Mouse (Mus musculus): ENCODE data around the gene Mark1. TPM values are rescaled to one million over a fixed set of nuclear protein-coding genes. Genes with fewer than 3 reads are reported as not detected.

Gene Mark1
- total RNA-seq, 2 experiments from 2014 or later = not detected

DNA sequence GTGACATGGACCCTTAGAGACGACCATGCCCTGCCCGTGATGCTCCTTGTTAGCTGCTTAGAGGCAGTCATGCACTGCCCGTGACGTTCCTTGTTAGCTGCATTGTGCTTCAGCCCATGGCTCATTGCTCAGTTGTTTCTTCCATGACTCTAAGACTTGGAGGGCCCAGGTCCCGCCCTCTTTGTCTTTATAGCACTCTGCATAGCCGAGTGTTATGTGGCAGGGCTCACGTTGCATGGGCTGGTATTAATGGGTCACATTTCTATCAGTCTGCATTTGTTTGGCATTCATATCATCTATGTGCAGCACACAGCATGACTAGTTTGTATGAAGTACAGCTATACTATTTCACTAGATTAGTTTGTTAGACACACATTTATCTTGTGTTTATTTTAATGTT, 95.7 kb downstream of the Mark1 start:
- ATAC-seq (replicated peaks; ENCODE audit: low FRiP score, poor library complexity, severe bottlenecking) = no peak

DNA sequence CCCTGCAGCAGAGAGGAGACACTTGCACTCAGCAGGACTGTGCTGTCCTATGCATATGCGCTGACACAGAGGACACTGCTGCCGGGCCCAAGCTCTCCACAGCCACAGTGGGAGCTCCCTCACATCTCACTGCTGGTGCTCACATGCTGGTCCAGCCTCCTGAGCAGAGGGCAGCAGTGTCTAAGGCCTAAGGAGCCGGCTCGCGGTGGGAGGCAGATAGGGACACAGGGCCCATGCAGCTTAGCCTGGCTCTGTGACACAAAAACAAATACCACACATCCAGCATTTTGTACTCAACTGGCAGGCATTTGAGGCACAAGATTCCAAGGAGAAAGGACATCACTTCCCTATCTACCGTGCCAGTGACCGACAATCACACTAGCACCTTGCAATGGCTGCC, 96.5 kb downstream of the Mark1 start:
- ATAC-seq (replicated peaks; ENCODE audit: low FRiP score, poor library complexity, severe bottlenecking) = no peak

DNA sequence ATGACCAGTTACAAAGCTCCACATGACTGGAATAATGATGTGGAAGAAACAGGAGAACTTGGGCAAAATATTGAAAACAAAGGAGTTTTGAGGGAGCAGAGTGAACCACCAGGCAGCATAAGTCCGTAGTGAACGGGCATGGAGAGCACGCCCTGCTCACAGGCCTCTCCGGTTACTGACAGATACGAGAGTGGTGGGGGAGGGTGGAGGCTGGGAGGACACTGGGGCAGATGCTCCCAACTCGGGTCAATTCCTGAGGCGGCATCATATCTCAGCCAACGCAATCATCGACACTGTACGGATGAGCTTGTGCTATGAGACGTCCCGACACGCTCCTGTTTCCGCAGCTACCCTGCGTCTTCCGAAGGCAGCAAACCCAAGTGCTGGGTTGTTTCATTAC, 102.0 kb downstream of the Mark1 start:
- no peak for ATAC-seq (replicated peaks; ENCODE audit: low FRiP score, poor library complexity, severe bottlenecking)

DNA sequence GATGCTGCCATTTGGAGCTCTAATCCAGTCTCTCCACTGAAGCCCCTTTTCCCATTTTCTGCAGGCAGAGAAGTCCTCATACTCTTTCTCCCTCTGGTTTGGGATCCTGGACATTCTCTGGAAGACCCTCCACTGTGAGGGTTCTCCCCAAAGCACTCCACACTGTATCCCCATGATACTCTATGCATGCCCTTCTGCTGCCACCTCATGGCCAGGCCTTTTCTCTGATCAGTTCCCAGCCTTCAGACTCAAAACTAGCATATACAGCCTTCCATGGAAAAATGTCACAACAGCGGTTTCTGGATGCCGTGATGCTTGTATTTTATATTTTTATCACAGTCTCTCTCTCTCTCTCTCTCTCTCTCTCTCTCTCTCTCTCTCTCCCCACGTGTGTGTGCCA, 107.4 kb downstream of the Mark1 start:
- ATAC-seq (replicated peaks; ENCODE audit: low FRiP score, poor library complexity, severe bottlenecking) = no peak

DNA sequence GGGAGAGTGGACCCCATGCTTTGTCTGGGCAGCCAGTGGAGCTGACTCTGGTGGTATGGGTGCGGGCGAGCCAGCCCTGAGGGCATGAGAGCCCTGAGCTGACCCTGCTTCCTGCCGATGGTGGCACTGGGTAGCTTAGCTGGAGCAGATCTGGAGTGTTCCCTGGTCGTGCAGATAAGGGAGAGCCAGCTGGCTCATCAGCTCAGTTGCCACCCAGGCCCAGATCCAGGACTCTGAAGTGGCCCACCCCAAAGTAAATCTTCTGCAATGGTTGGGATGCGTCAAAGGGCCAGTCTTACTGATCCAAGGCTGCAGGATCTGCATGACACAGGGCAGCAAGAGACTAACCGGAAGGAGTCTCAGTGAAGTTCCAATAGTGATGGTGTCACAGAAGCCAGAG, 109.9 kb downstream of the Mark1 start:
- ATAC-seq (replicated peaks; ENCODE audit: low FRiP score, poor library complexity, severe bottlenecking) = no peak

DNA sequence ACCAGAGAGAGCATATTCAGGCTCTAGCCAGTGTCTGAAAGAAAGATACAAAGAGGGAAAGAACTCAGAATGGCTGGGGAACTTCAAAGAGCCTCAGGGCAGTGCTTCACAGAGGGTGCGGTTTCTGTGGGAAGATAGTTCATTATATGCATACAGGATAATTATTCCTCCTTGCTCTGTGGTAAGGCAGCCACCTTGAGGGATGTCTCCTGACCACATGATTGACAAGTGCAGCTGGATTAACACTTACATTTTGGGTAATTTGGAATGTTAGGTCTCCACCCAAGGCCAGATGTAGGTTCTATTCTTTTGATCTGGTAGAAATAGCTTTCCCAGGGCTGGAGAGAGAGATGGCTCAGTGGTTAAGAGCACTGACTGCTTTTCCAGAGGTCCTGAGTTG, 113.2 kb downstream of the Mark1 start:
- ATAC-seq (replicated peaks; ENCODE audit: low FRiP score, poor library complexity, severe bottlenecking) = no peak

DNA sequence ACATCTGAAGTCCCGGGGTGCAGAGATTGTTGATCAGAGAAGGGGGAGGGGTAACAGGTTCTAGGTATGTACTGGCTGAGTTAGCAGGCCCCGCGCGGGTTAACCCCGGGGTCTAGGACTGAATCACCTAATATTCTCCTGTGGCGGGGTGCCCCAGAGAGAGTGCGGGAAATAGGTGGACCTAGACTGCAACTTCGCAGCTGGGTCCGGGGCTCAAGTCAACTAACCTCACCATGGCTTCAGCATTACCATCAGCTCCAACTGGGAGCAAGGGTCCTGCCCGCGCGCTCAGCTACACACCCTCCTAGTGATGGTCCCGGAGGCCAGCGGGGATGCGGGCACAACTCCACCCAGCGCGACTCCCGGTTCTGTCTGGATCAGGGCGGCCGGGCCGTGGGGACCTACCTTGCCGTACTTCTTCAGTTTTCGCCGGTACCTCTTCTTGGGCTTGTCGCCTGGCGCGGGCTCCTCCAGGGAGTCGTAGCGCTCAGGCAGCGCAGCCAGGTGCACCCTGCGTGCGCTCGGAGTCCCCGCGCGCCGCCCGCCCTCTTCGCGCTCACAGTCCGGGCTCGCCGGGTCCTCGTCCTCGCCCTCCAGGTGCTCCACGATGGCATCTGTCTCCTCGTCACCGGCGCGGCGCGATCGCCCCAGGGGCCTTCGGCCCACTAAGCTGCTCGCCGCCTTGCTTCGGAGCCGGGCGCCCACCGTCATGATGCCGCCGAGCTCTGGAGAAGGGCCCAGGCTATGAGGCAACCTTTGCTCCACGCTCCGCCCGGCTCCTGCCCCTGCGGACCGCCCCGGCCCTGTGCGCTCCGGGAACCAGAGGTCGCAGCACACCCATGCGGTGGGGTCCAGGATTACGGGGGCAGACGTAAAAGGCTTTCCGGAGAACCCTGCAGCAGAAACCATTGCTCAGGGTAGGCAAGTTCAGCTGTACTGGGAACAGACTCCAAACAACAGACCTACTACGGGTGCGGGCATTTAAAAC, 116.8 kb downstream of the Mark1 start, which contains the start of gene C130074G19Rik:
Gene C130074G19Rik (minus strand): TSS at position 938 of the 988 bp plus-strand sequence.
- ATAC-seq (replicated peaks; ENCODE audit: low FRiP score, poor library complexity, severe bottlenecking) = 0 out of 2 replicates have a peak, but pooled peaks have one; percentile 44

DNA sequence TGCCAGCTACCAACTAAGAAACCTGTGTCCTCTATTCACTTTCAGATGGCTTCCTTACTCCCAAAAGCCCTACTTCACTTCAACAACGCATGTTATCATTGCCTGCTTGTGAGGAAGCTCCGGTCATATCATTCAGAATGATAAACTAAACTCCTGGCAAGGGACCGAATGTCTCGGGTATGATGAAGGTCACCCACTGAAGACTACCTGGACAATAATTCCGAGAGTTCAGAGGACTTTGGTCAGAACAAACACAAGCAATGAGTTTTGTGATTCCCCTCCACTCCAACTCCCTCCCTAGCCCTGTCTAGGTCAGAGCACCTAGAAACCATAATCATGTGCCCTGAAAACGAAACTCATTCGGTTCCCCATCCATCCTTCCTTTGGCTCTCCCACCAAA, 117.5 kb downstream of the Mark1 start:
- no peak for ATAC-seq (replicated peaks; ENCODE audit: low FRiP score, poor library complexity, severe bottlenecking)

DNA sequence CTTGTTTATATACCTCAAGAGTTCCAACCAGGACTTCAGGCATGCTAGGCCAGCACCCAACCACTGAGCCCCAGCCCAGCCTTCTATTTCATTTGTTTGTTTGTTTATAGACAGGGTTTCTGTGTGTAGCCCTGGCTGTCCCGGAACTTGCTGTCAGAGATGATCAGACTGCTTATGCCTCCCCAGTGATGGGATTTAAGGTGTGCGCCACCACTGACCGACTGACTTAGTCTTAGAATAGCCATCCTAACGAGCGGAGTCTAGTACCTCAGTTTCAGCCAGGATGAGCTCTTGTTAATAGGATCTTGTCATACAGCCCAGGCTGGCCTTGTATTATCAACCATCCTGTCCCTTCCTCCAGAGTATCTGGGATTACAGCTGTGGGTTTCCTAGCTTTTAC, 118.2 kb downstream of the Mark1 start:
- ATAC-seq (replicated peaks; ENCODE audit: low FRiP score, poor library complexity, severe bottlenecking) = no peak

DNA sequence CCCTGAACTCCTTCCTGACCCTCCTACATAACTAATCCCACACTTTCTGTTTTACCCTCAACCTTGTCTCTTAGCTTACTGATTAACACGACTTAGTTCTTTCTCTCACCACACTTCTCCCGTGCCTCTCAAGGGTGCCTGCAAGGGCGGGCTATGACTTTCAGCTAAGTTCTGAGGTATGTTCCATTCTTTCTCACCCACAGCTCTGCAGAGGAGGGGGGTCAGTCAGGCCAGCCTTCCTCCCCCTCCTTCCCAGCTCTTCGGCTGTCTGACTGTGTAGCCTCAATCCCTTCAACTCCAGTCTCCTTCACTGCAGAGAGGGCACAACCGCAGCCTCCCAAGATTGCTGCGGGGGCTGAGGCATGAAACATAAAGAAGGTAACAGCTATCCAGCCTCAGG, 120.5 kb downstream of the Mark1 start:
- ATAC-seq (replicated peaks; ENCODE audit: low FRiP score, poor library complexity, severe bottlenecking) = no peak

DNA sequence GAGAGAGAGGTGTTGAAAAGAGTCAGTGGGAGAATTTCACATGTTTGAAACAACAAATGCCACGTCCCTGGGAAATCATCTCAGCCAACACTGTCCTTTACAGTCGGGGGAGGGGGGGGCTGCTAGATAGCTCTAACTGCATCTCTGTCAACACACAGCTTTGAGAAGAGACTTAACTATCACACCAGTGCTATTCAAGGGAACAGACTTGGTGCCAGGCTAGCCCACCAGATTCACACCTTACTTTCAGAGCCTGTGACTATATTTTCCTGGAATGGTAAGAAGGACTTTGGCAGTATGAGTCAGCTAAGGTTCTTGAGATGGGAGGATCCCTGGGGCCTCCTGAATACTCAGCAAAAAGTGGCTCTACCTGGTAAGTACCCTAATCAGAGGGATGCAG, 122.1 kb downstream of the Mark1 start:
- ATAC-seq (replicated peaks; ENCODE audit: low FRiP score, poor library complexity, severe bottlenecking) = no peak

DNA sequence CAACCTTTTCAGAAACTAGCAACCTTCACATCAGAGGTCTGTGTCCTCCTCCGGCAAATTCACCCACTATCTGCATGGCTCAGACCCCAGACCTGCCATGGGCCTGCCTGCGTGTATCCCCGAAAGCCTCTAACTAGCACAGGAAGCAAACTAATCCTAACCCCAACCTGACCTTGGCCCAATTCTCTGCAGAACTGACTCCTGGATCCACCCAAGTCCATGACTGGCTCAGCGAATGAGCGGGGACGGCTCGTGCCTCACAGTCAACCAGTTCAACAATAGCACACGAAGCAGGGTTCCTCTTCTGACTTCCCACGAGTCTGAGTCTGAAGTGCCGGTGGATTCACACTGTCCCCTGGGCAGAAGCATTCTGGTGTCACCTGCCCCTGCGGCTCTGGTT, 125.5 kb downstream of the Mark1 start:
- no peak for ATAC-seq (replicated peaks; ENCODE audit: low FRiP score, poor library complexity, severe bottlenecking)

DNA sequence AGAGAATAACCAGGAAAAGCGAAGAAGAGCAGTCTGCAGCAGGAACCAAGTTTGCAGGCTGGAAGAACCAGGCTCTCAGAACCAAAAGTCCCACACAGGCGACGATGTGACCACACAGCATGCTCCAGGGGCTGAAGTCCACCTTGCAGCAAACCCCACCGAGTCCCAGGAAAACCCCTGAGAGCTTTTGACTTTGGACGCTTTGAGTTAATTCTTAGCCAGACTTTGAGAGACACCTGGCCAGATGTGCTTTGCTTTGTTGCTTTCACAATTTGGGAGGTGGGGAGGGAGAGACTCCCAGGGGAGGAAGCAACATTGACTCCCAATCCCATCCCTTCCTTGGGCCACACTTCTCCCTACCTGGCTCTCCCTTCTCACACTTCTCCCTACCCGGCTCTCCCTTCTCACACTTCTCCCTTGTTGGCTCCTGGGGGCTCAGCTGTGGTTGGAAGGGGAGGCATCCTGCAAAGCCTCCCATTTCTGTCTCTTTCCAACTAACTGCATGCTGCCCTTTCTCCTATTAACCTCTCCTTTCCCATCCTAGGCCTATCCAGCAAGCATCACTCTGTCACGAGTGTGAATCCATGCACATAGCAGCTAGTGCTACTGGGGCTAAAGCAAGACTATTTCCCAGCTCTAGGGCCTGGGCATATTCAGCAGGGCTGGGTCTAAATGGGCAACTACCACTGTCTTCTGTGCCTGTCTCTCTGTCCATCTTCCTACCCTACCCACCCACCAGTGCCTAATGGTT, 127.1 kb downstream of the Mark1 start:
- ATAC-seq (replicated peaks; ENCODE audit: low FRiP score, poor library complexity, severe bottlenecking) = no peak

DNA sequence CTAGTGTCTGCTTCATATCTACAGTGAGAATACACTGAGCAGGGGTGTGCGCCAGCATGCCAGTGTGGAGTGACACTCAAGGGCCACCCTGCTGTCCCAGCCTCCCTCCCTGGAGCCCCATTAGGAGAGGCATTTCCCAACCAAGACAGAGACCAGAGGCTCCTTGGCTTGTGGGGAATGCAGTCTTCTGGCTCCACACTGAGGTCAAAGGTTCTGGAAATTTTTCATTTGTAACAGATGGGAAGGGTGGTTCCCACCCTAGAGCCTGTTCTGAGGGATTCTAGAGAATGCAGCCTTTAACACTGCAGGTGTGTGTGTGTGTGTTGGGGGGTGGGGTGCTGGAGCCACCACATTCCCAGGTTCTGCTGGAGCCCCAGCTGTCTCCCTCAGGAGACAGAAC, 127.9 kb downstream of the Mark1 start:
- no peak for ATAC-seq (replicated peaks; ENCODE audit: low FRiP score, poor library complexity, severe bottlenecking)

DNA sequence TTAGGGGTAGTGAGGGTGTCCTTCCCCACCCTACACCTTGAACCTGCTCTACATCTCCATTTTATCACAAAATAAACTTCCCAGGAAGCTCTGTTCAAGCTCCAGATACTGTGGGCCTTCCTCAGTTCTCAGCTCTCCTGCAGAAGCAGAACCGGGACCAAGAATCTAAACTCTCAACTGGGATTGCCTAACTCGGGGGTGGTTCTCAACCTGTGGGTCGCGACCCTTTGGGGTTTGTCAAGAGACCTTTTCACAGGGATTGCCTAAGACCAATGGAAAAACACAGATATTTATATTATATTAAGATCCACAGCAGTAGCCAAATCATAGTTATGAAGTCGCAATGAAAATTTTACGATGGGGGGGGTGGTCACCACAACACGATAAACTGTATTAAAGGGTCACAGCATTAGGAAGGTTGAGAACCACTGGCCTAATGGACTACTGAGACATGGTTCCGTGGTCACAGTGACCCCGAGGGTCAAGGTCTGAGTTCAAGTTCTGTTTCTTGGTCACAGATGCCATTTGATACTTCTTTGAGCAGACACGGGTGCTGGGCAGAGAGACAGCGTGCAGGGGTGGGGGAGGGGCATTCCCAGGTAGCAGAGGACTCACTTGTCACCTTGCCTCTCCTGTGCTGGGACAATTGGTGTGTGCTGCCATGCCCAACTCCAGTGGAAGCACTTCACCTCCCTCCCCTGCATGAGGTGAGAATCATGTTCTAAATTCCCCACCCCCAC, 128.6 kb downstream of the Mark1 start:
- ATAC-seq (replicated peaks; ENCODE audit: low FRiP score, poor library complexity, severe bottlenecking) = no peak

DNA sequence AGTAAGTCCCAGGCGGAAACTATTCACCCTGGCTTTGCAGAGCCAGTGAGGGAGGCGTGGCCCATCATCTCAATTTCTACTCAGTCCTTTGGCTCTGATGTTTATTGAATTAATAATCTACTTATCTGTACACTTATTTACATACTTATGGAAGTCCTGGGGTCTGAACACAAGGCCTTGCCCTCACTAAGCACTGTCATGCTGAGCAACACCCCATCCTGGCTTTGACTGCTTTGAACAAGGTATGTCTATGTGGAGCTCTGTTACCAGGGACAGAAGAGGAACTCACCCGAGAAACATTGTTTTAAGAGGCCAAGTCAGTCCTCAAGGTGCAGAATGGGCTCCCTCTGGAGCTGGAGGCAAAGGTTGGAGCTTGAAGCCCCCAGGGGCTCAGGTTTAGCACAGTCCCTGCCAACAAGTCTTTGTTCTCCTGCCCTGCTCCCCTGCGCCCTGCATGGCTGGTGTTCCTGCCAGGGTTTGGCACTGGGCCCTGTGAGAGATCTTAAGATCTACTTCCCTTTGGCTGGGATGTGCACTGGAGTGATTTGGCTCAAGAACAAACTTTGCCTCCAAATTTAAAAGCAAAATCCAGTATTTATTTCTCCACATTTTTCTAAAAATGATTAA, 129.3 kb downstream of the Mark1 start:
- no peak for ATAC-seq (replicated peaks; ENCODE audit: low FRiP score, poor library complexity, severe bottlenecking)

DNA sequence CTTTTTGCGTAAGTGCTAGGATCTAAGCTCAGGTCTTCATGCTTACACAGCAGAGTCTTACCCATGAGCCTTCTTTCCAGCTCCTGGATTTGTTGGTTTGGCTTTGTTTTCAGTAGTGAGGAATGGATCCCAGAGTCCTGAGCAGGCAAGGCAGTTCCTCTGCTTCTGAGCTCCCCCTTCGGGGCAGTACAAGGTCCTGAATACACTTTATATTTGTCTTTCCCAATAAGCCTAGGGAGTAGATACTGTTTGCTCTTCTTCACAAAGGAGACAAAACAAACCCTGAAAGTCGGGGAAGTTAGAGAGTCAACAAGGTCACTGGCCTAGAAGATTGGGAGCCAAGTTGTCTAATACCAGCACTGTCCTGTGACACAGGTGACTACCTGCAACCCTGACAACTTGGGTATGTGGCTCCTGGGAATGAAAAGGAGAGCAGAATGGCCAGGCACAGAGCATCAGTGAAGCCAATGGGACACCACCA, 131.7 kb downstream of the Mark1 start:
- no peak for ATAC-seq (replicated peaks; ENCODE audit: low FRiP score, poor library complexity, severe bottlenecking)

DNA sequence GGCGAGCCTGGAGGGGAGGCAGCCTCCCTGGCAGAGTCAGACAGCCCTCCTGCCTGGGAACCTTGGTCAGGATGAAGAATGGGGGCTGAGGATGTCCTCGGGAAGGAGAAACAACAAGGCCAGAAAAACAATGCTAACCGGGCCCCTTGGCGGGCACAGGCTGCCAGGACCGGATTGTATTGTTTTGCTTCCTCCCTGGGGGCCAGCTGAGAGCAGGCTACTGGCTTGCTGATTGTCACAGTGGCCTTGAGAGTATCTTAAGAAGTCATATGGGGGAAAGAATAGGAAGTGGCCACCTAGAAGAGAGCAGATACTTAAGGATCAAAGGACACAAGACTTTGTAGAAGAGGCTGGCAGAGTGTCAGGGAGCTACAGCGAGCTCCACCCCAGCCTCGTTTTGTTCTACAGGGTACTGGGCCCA, 135.0 kb downstream of the Mark1 start:
- no peak for ATAC-seq (replicated peaks; ENCODE audit: low FRiP score, poor library complexity, severe bottlenecking)

DNA sequence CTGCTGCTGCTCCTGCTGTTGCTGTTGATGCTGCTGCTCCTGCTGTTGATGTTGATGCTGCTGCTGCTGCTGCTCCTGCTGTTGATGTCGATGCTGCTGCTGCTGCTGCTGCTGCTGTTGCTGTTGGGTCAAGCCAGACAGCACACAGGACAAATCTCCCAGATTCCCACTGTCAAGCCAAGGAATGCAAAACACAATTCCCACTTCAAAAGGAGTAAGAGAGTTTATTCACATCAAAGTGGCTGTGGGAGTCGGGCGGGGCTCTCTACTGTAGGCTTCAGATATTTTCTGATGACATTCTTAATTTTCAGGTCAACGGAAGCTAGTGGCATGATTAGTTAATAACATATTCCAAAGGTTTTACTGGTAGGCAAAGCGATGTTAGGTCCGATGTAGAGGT, 136.7 kb downstream of the Mark1 start:
- ATAC-seq (replicated peaks; ENCODE audit: low FRiP score, poor library complexity, severe bottlenecking) = no peak

DNA sequence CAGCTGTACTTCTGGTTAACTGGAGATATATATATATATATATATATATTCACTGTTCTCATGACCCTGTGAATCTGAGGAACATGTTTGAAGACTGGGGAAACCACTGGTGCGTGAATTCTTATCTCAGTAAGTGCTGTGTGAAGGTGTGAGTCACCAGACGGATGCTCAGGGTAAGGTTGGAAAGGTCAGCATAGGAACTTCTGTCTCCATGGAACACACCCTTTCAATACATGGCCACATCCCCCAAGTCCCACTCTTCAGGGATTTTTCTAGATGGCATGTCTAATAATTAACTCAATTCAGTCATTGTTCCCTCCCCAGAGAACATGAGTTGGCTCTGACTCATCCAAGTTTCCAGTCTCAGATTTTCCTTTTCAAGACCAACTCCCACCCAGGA, 137.8 kb downstream of the Mark1 start:
- no peak for ATAC-seq (replicated peaks; ENCODE audit: low FRiP score, poor library complexity, severe bottlenecking)
